Mouse (Mus musculus): ENCODE data around the gene Ppp2r3d.

Gene Ppp2r3d

GRCm38 (mm10) chr9:124408564-124408963 lies 68.1 kb downstream of the Ppp2r3d start:
- no peak for DNase-seq

Measured in right cerebral cortex, postnatal 25 days (tissue).